Mouse (Mus musculus) MEL-GATA-1-ER (cell line): ENCODE data around the gene Atoh8.

Source experiments
- DNase-seq: peaks from one replicate; pipeline ENCODE4 v3.0.0-alpha.2; 2012; ENCODE audit warnings: low read depth; ENCODE audit errors: extremely low read depth

Gene Atoh8

GRCm38 (mm10) chr6:72196660-72197059 is 38.7 kb downstream of the Atoh8 start:
- DNase-seq: no peak

- DNase-seq: no peak
These were observed 44.8 kb downstream of the Atoh8 start for GRCm38 (mm10) chr6:72190577-72190976.

GRCm38 (mm10) chr6:72190120-72190519 is 45.3 kb downstream of the Atoh8 start:
- no peak for DNase-seq

DNA sequence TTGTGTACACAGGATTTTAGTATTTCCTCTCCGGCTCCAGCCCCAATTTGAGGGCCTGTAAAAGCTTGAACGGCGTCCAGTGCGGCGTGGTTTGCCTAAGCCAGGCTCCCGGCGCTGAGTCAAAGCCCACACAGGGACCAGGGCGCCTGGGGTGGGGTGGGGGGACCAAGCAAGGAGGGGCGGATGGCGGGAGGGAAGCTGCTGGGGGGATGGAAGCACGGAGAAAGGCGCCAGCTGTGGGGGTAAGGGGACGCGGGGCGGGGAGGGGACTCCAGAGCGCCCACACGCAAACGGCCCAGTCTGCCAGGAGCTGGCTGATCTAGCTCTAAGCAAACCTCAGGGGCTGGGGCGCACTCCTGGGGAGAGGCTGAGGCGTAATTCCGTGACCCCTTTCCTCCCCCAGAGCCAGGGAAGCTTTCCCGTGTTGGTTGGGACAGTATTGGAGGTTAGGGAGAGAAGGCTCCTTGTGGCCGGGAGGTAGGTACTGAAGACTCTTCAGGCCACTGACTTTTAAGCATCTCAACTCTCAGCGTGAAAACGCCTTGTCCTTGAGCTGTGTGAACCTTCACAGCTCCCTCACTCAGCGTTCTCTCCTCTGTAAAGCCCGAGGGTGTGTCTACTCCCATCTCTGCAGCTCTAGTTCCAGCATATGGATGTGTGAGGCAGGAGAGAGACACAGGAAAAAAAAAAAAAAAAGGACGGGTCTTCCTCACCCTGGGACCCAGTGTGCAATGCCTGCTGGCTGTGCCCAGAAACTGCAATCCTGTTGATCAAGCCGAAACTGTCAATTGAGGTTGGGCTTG is 46.1 kb downstream of the Atoh8 start:
- no peak for DNase-seq

DNA sequence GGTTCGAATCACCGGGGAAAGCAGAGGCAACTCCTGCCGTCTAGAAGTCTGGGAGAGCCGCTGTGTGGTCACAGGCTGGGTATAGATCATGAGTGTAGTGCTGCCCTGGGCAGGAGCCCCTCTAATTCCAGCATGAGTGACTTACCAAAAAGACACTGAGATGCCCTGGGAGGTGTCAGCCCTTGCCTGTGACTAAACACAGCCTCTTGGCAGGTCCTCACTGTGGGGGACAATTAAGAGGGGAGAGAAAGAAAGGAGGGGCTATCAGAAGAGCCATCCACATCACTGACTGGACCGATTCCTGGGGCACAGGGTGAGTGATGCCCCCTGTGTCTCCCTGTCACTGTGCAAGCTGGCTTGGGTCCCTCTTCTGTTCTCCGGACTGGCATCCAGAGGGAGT is 48.6 kb downstream of the Atoh8 start:
- no peak for DNase-seq

DNA sequence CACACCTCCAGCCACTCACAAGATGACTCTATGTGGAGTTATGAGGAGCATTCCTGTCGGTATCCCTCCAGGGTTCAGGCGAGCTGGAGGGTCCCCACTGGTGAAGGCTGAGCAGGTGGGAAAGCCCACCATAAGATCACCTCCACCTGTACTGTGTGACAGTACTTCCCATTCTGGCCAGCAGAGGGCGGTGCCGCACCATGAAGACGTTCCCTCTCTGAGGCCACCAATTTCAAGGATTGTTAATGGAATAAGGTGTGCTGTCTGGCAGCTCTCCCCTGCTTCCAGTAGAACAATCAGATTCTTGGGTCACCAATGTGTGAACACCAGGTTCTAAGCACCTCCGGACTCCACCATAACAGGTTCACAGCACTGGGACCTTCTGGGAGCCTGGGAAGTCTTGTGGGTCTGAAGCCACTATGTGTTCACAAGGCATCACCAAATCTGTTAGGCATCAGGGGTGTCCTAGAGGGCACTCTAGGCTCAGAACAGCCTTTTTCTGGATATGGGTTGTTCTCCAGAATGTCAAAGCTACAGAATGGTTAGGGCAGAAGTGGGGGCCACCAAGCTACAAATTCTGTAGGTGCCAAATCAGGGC is 49.4 kb downstream of the Atoh8 start:
- no peak for DNase-seq

DNA sequence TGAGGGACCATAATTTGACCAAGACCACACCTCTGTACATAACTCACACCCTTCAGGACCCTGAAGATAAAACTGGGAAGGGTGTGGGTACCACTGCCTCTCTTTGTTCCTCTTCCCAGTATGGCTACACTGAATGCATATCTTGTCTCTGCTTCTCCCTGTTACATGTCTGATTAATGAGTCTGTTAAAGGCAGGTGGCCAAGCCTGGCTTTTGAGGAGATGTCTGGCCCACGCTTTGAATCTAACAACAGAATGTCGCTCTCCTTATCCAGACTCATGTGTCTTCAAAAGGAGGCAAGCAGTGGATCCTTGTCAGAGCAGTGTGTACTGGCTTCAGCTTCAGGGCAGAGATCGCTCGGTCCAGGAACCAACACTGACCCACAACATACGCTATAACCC is 50.8 kb downstream of the Atoh8 start:
- no peak for DNase-seq

DNA sequence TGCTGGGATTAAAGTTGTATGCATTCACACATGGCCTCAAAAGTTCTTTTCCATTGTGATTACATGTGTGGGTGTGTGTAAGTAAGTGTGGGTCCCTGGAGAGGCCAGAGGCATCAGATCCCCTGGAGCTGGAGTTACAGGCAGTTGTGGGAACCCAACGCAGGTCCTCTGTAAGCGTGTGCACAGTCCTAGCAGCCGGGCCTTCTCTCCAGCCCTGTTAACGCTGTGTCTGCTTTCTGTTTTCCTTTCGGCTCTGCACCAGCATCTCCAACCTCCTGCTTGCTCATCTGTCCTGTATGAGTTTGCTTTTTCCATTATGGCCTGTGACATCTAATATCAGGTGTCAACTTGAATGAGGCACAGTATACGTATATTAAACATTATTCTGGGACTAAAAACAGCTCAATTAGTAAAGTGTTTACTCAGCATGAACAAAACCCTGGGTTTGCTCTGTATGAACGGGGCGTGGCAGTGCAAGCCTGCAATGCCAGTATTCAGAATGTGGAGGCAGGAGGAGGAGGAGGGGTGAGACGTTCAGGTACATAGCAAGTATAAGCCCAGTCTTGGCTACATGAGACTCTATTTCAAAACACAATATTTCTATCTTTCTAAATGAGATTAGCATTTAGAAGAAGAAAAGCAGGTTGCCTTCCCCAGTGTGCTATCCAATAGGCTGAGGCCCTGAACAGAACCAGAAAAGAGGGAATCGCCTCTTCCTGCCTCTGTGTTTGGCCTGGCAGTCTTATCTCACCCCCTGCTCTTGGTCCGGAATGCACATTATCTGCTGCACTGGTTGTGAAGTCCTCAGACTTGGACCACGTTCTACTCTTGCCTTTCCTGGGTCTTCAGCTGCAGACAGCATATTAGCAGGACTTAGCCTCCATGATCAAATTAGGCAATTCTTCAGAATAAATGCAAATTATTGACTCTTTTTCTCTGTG is 55.5 kb downstream of the Atoh8 start:
- no peak for DNase-seq

- DNase-seq: no peak
These were observed 56.4 kb downstream of the Atoh8 start for GRCm38 (mm10) chr6:72179006-72179405.

DNA sequence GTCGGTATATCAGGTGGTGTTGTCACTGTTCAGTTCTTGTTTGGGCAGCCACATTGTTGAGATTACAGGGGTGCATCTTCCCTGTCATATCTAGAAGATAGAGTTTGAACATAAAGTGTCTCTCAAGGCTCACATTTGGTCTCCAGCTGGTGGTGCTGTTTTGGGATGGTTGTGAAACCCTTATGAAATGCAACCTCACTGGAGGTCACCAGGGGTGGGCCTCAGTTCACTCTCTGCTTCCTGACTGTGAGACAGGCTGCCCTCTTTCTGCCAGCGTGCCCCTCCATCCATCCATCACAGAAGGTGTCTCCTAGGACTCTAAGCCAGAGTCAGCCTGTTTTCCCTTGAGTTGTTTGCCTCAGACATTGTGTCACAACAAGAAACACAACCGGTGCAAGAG is 58.0 kb downstream of the Atoh8 start:
- no peak for DNase-seq

- DNase-seq: no peak
These were observed 59.4 kb downstream of the Atoh8 start for GRCm38 (mm10) chr6:72176004-72176403.

DNA sequence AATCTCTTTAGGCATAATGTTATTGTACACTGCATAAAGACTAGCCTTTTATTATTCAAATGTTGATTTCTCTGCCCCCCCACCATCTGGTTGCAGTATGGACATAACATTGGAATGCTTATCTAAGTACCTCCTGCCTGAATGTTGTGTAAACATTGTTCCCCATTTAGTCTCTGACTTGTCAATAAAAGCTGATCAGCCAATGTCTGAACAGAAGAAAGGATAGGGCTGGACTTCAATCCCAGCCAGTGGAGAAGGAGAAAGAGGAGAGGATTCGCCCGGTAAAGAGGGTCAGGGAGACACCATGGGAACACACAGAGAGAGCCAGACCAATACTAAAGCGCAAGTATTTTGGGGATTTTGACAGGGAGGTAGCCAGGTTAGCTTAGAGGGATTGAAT is 60.0 kb downstream of the Atoh8 start:
- no peak for DNase-seq

DNA sequence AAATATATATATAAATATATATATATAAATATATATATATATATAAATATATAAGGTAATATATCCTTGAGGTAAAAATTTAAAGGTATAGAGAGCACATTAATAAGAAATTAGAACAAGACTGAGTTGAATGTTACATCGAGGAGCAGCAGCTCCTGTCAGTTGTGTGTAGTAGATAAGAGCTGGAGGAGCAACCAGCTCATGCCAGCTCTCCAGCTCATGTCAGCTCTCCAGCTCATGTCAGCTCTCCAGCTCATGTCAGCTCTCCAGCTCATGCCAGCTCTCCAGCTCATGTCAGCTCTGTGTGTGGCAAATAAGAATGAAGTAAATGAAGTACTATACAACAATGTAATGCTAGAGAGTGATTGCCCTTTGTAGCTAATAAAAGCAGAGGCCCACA is 62.0 kb downstream of the Atoh8 start:
- no peak for DNase-seq

- no peak for DNase-seq
These were observed 64.0 kb downstream of the Atoh8 start for GRCm38 (mm10) chr6:72171391-72171790.

DNA sequence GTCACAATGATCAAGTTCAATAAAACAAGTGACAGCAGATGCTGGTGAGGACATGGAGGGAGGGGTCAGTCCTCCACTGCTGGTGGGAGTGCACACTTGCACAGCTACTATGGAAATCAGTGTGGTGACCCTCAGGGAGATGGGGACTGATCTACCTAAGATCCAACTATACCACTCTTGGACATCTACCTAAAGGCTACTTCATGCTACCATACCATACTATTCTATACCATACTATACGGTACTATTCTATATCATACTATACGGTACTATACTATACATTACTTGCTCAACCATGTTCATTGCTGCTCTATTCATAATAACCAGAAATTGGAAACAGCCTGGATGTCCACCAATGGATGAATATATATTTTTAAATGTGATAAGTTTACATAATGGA is 69.5 kb downstream of the Atoh8 start:
- no peak for DNase-seq

DNA sequence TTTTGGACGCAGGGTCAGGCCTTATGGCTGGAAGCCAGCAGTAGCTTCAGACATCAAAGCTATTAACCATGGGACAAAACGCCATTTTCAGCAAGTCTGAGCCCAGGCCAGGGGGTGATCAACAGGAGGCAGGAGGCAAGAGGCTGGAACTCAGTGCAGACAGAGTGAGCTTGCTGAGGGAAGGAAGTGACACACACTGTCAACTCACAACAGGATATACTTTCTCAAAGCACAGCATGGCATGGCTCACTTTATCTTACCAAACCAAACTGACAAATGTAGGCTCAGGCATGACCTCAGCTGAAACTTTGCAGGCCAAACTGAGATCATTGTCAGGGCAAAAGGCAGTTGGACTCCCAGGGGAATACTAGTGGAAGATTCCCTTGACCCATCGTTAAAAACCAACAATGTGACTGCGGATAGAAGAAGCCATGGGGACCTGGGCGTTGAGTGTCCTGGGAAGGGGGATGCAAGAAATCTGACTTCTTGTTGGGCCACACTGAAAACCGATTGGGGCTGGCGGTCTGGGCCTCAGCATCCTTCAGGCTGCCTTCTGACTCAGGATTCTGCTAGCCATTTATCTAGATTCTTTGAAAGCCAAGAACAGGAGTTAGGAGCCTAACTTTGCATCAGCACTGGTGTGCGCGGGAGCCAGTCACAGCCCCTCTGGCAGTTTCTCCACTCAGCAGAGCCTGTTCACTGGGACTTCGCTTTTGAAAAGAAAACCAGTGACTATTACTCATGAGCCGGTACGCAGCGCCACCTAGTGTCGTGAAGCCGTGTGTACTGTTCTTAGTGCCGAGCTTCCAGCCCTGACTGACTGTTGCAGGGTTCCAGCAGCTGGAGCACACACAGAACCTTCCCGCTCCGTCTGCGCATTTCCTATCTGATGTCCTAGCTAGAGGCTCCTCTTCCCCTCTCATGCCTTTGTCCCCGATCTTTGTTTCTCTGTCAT is 70.8 kb downstream of the Atoh8 start:
- DNase-seq: peak; percentile 58

DNA sequence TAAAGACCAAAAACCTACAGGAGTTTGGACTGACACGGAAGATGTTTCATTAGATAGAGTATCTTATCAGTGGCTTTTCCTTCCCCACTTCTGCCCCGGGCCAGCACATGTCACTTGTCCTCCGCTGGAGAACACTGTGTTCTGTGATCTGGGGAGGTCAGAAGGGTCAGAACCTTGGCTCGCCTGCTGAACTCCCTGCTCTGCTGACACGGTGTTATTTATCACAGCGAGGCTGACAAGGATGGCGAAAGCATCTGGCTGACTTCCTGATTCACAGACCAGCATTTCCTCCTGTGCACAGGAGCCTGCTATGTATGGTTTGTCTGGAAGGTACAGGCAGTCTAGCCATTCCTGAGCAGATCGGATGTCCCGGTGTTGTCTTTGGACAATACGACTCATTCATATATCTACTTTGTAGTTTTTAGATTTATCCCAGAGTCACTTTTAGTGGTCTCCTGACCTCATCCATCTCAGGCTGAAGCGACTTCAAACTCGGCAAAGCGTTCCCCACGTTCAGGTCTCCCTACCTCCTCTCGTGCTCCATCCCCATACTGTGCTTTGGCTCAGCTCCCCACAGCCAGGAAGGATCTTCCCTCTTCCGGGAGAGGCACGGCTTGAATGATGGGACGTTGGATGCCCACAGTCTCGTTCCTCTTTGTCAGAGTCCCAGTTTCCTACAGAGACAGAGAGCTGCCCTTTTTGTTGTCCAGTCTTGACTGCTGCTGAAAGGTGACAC is 73.1 kb downstream of the Atoh8 start:
- no peak for DNase-seq

- no peak for DNase-seq
These were observed 73.6 kb downstream of the Atoh8 start for GRCm38 (mm10) chr6:72161751-72162150.

DNA sequence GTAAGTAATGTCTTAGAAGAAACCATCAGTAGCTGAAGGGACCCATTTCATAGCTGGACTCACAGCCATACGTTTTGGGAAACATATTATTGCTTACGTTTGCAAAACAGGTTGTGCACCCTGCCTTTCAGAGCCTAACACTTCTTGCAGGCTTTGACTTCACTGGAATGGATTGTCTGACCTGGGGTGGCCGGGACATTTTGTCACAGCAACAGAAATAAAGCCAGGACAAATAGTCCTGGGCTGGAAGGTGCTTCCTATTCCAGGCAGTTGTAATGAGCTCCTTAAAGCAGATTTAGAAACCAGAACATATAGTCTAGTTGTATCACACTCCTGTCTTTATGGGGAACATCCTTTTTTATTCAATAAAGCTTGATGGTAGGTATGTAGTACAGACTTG is 74.4 kb downstream of the Atoh8 start:
- DNase-seq: no peak

GRCm38 (mm10) chr6:72159861-72160395 is 75.4 kb downstream of the Atoh8 start:
- DNase-seq: no peak
